ENCODE assay signal across 9 mouse cellular contexts in the genomic region with DNA sequence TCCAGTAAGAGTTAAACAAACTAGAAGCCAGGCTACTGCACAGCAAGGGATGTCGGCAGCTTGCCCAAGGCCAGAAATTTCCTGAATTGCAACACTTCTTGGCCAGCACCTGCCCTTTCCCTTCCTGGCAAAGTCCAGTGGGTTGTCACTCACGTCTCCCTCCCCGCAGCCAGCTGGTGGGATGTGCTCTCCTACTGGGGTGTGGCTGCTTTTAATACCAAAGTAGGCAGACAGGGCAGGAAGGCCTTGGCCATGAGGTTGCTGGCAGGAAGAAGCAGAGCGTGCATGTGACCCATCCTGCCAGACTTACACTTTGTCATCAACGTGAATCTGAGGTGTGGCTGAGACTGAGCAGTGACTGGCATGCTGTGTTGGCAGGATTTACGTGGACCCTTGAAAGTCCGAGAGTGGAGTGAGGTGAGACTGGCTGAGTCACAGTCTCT. TPM values are rescaled to one million over a fixed set of nuclear protein-coding genes. Genes with fewer than 3 reads are reported as not detected.
A peak's percentile ranks its signal among the peaks of the same experiment; 100 is the strongest.
DNase-seq lines count a peak whose midpoint lies in the region; ATAC-seq and TF ChIP-seq lines count a peak whose summit lies in the region.
"Had no signal": no experiment of that assay in that cellular context is flagged by ENCODE, and none has a peak within 500 bp of the region (broad histone marks: within the 10 kb centered on the region; RNA-seq: fewer than 3 reads in every experiment).

No protein-coding gene starts in this region.

- peak overlapping the region; percentile 19 for H3K4me2 ChIP-seq in heart, embryonic 11.5 days
- no peak overlapping the region for H3K4me2 ChIP-seq in midbrain, embryonic 16.5 days (ENCODE audit: low read length)
- H3K4me2 ChIP-seq: neural tube, embryonic 13.5 days had no signal

- peak; percentile 70 for ATAC-seq in heart, embryonic 11.5 days (replicated peaks; ENCODE audit: insufficient number of reproducible peaks, low FRiP score, low TSS enrichment)
- ATAC-seq in midbrain, embryonic 16.5 days, result no peak; the same call in 1 of the 2 replicates

- H3K4me3 ChIP-seq in C2C12 (ENCODE audit: insufficient read depth, poor library complexity, severe bottlenecking), result no peak overlapping the region
- H3K4me3 ChIP-seq in heart, embryonic 11.5 days (ENCODE audit: low read depth, low read length), result no peak overlapping the region
- H3K4me3 ChIP-seq in midbrain, embryonic 16.5 days (ENCODE audit: low read depth, low read length), result no peak overlapping the region
- H3K4me3 ChIP-seq: neural tube, embryonic 13.5 days had no signal

- H3ac ChIP-seq in C2C12 (ENCODE audit: control insufficient read depth, insufficient read length, low read depth), result no peak overlapping the region

- H3K36me3 ChIP-seq in C2C12 (ENCODE audit: control insufficient read depth, insufficient read depth), result no peaks in the 10 kb centered on the region
- no peaks in the 10 kb centered on the region for H3K36me3 ChIP-seq in heart, embryonic 11.5 days (ENCODE audit: control insufficient read depth, insufficient read depth, low read length)
- no peaks in the 10 kb centered on the region for H3K36me3 ChIP-seq in midbrain, embryonic 16.5 days (ENCODE audit: control insufficient read depth, insufficient read depth, low read length)
- H3K36me3 ChIP-seq: neural tube, embryonic 13.5 days had no signal

- no peak overlapping the region for H3K9ac ChIP-seq in heart, embryonic 11.5 days (ENCODE audit: low read depth, low read length)
- H3K9ac ChIP-seq in midbrain, embryonic 16.5 days (ENCODE audit: low read depth, low read length), result no peak overlapping the region
- H3K9ac ChIP-seq: neural tube, embryonic 13.5 days had no signal

- DNase-seq in NIH3T3 (ENCODE audit: low read depth), result peak; percentile 93
- peak; percentile 86 for DNase-seq in cerebellum, adult 9-11 months
- DNase-seq in kidney, postnatal 25 days, result peak; percentile 97 to 98
- peak; percentile 96 for DNase-seq in lung, postnatal 36 days
- DNase-seq in testis, postnatal 14 days (ENCODE audit: low spot score), result peak; percentile 90

- 30% methylated on average over 7 of the region's 7 CpGs for WGBS in heart, embryonic 11.5 days (ENCODE audit: insufficient replicate concordance)
- WGBS in midbrain, embryonic 16.5 days, result 69% methylated on average over 7 of the region's 7 CpGs

- no peaks in the 10 kb centered on the region for H3K9me3 ChIP-seq in heart, embryonic 11.5 days (replicated peaks; ENCODE audit: control insufficient read depth, low read length)
- H3K9me3 ChIP-seq in midbrain, embryonic 16.5 days (replicated peaks; ENCODE audit: control insufficient read depth, low read length, poor library complexity, severe bottlenecking), result no peaks in the 10 kb centered on the region
- H3K9me3 ChIP-seq: neural tube, embryonic 13.5 days had no signal

- no peaks in the 10 kb centered on the region for H3K79me3 ChIP-seq in C2C12 (ENCODE audit: low read depth)

- H3K27ac ChIP-seq in heart, embryonic 11.5 days (ENCODE audit: low read depth, low read length), result peak overlapping the region; percentile 77
- H3K27ac ChIP-seq in midbrain, embryonic 16.5 days (ENCODE audit: low read length), result no peak overlapping the region
- H3K27ac ChIP-seq: neural tube, embryonic 13.5 days had no signal

- TF ChIP-seq CTCF in C2C12 (IDR thresholded peaks at IDR 0.05; ENCODE audit: control insufficient read depth, insufficient read depth, insufficient read length), result no peak

- no peaks in the 10 kb centered on the region for H3K79me2 ChIP-seq in C2C12 (ENCODE audit: control insufficient read depth, insufficient read depth)

- H3K4me1 ChIP-seq in heart, embryonic 11.5 days (ENCODE audit: control insufficient read depth, insufficient read depth, low read length), result peaks cover 6% of the 10 kb centered on the region
- H3K4me1 ChIP-seq in midbrain, embryonic 16.5 days (ENCODE audit: control insufficient read depth, insufficient read depth, low read length), result no peaks in the 10 kb centered on the region
- H3K4me1 ChIP-seq: neural tube, embryonic 13.5 days had no signal

- H3K27me3 ChIP-seq in C2C12 (ENCODE audit: control insufficient read depth, insufficient read depth, insufficient read length), result no peaks in the 10 kb centered on the region
- H3K27me3 ChIP-seq in heart, embryonic 11.5 days (ENCODE audit: control insufficient read depth, insufficient read depth, low read length), result no peaks in the 10 kb centered on the region
- H3K27me3 ChIP-seq in midbrain, embryonic 16.5 days (ENCODE audit: control insufficient read depth, insufficient read depth, low read depth, low read length), result no peaks in the 10 kb centered on the region
- H3K27me3 ChIP-seq: neural tube, embryonic 13.5 days had no signal

TF ChIP-seq in C2C12, 6 proteins besides CTCF, POLR2A, EP300 and RAD21:
- TF ChIP-seq MAX (IDR thresholded peaks at IDR 0.05) (peak; percentile 79), CEBPB (IDR thresholded peaks at IDR 0.05; ENCODE audit: low read depth) (peak; percentile 96), USF1 (IDR thresholded peaks at IDR 0.05; ENCODE audit: low read depth) (peak; percentile 53), FOSL1 (IDR thresholded peaks at IDR 0.05; ENCODE audit: insufficient read depth, low read length, poor library complexity, severe bottlenecking) (no peak), MYOD1 (IDR thresholded peaks at IDR 0.05; ENCODE audit: control insufficient read depth, insufficient read length, low read depth) (peak; percentile 73)

RNA-seq across cellular contexts. Expression of gene Pnrc1, which starts 28.6 kb away (rescaled TPM):
- 9.1 TPM for polyA plus RNA-seq in C2C12 (2012; fragmentation: generic; extraction: Trizol)
- 84.0 and 85.5 TPM in 2 replicates for polyA plus RNA-seq in heart, embryonic 11.5 days (2014; fragmentation: Nextera tagmentation; extraction: Ambion mirVana)
- polyA plus RNA-seq in midbrain, embryonic 16.5 days (2015; fragmentation: Nextera tagmentation; extraction: Ambion mirVana), result 48.7 and 53.2 TPM in 2 replicates

RNA-seq across cellular contexts. Expression of gene Rngtt, which starts 48.8 kb away (rescaled TPM):
- 5.1 TPM for polyA plus RNA-seq in C2C12 (2012; fragmentation: generic; extraction: Trizol)
- 24.5 and 24.6 TPM in 2 replicates for polyA plus RNA-seq in heart, embryonic 11.5 days (2014; fragmentation: Nextera tagmentation; extraction: Ambion mirVana)
- polyA plus RNA-seq in midbrain, embryonic 16.5 days (2015; fragmentation: Nextera tagmentation; extraction: Ambion mirVana), result 22.9 and 27.8 TPM in 2 replicates

RNA-seq across cellular contexts. Expression of gene Srsf12, which starts 52.5 kb away (rescaled TPM):
- polyA plus RNA-seq in C2C12 (2012; fragmentation: generic; extraction: Trizol), result not detected
- 1.7 and 3.1 TPM in 2 replicates for polyA plus RNA-seq in heart, embryonic 11.5 days (2014; fragmentation: Nextera tagmentation; extraction: Ambion mirVana)
- 73.3 and 82.4 TPM in 2 replicates for polyA plus RNA-seq in midbrain, embryonic 16.5 days (2015; fragmentation: Nextera tagmentation; extraction: Ambion mirVana)

Comparison
In these comparisons a context has a peak if more than half of its experiments do, and no peak if none do; other contexts are left out.
1. RNA of gene Srsf12, which starts 52.5 kb away (polyA plus RNA-seq): 73.3 to 82.4 TPM in midbrain, embryonic 16.5 days; 1.7 to 3.1 TPM in heart, embryonic 11.5 days and not detected in C2C12 (single experiment); every median in the first group is over 10 times any median in the second.
2. Peak in every context shown above with its lines, with median percentiles within 50 percentile points of each other: DNase-seq.